Comparison of ENCODE assay signal across 22 mouse cellular contexts in genomic region chr12:82810631-82811030, GRCm38 (mm10).
DNase-seq lines count a peak whose midpoint lies in the region; ATAC-seq lines count a peak whose summit lies in the region.
"Had no signal": no experiment of that assay in that cellular context is flagged by ENCODE, and none has a peak within 500 bp of the region (broad histone marks: within the 10 kb centered on the region; RNA-seq: fewer than 3 reads in every experiment).

No protein-coding gene starts in this region.

- DNase-seq in heart, postnatal 4 days = no peak
- peak; percentile 34 for DNase-seq in kidney, adult 11 months
- DNase-seq in kidney, postnatal 10 days = no peak
- peak; percentile 56 for DNase-seq in kidney, adult 9 months
- peak; percentile 19 to 41 for DNase-seq in kidney, postnatal 36 days
- DNase-seq: adrenal gland, postnatal 14 days; cerebellum, adult 11-12 months; cerebellum, adult 9-10 months; cerebellum, postnatal 25 days; gastrocnemius, postnatal 10 days; heart, postnatal 36 days had no signal

- no peak overlapping the region for H3K4me2 ChIP-seq in heart, embryonic 13.5 days
- no peak overlapping the region for H3K4me2 ChIP-seq in kidney, embryonic 16.5 days (replicated peaks; ENCODE audit: low read depth, low read length)
- H3K4me2 ChIP-seq: embryonic facial prominence, embryonic 13.5 days; forebrain, embryonic 12.5 days; hindbrain, embryonic 12.5 days had no signal

- H3K27me3 ChIP-seq in heart, embryonic 13.5 days (replicated peaks) = no peaks in the 10 kb centered on the region
- H3K27me3 ChIP-seq in kidney, embryonic 16.5 days (ENCODE audit: insufficient read depth, low read length) = no peaks in the 10 kb centered on the region
- H3K27me3 ChIP-seq: CH12.LX; embryonic facial prominence, embryonic 13.5 days; forebrain, embryonic 12.5 days; hindbrain, embryonic 12.5 days; Patski had no signal

- H3K9me3 ChIP-seq in heart, embryonic 13.5 days = no peaks in the 10 kb centered on the region
- no peaks in the 10 kb centered on the region for H3K9me3 ChIP-seq in kidney, embryonic 16.5 days (ENCODE audit: low read length)
- H3K9me3 ChIP-seq: embryonic facial prominence, embryonic 13.5 days; forebrain, embryonic 12.5 days; hindbrain, embryonic 12.5 days had no signal

- H3K9ac ChIP-seq in heart, embryonic 13.5 days = no peak overlapping the region
- no peak overlapping the region for H3K9ac ChIP-seq in kidney, embryonic 16.5 days (replicated peaks; ENCODE audit: low read length)
- H3K9ac ChIP-seq: embryonic facial prominence, embryonic 13.5 days; forebrain, embryonic 12.5 days; hindbrain, embryonic 12.5 days had no signal

- peak overlapping the region; percentile 46 for H3K27ac ChIP-seq in heart, embryonic 13.5 days (replicated peaks)
- no peak overlapping the region for H3K27ac ChIP-seq in kidney, embryonic 16.5 days (ENCODE audit: low read length)
- H3K27ac ChIP-seq: embryonic facial prominence, embryonic 13.5 days; forebrain, embryonic 12.5 days; hindbrain, embryonic 12.5 days had no signal

- no peak overlapping the region for H3K4me3 ChIP-seq in heart, embryonic 13.5 days
- H3K4me3 ChIP-seq in kidney, embryonic 16.5 days (ENCODE audit: low read length) = no peak overlapping the region
- H3K4me3 ChIP-seq: embryonic facial prominence, embryonic 13.5 days; forebrain, embryonic 12.5 days; hindbrain, embryonic 12.5 days had no signal

- H3K36me3 ChIP-seq in heart, embryonic 13.5 days = no peaks in the 10 kb centered on the region
- no peaks in the 10 kb centered on the region for H3K36me3 ChIP-seq in kidney, embryonic 16.5 days (ENCODE audit: insufficient read depth, low read length)
- H3K36me3 ChIP-seq: embryonic facial prominence, embryonic 13.5 days; forebrain, embryonic 12.5 days; hindbrain, embryonic 12.5 days had no signal

- peaks cover 21% of the 10 kb centered on the region for H3K4me1 ChIP-seq in heart, embryonic 13.5 days
- H3K4me1 ChIP-seq in kidney, embryonic 16.5 days (ENCODE audit: insufficient read depth, low read length) = no peaks in the 10 kb centered on the region
- H3K4me1 ChIP-seq: forebrain, embryonic 12.5 days; hindbrain, embryonic 12.5 days had no signal

- WGBS in heart, embryonic 13.5 days = 88% methylated on average over 3 of the region's 3 CpGs
- 87% methylated on average over 3 of the region's 3 CpGs for WGBS in kidney, embryonic 16.5 days

- no peak for ATAC-seq in heart, embryonic 13.5 days (ENCODE audit: extremely low read depth, insufficient number of reproducible peaks, low FRiP score, low TSS enrichment)
- ATAC-seq in kidney, embryonic 16.5 days (ENCODE audit: low FRiP score, low TSS enrichment) = no peak
- ATAC-seq: activated CD4-positive, CD25-positive, alpha-beta regulatory T cell, adult 4 months; forebrain, embryonic 16.5 days; hindbrain, embryonic 16.5 days; inflammation-experienced regulatory T-cells, adult 6 months; Patski had no signal

Comparison
In these comparisons a context has a peak if more than half of its experiments do, and no peak if none do; other contexts are left out.
1. DNase-seq: peak in kidney, adult 11 months (single experiment), kidney, adult 9 months (single experiment) and kidney, postnatal 36 days (2 of 2); none in heart, postnatal 4 days (single experiment) and kidney, postnatal 10 days (single experiment).